Mouse (Mus musculus) bone marrow, adult 2 months (tissue): Measurements from ENCODE around the gene Gm20547.

Source experiments
- CTCF ChIP-seq: fragments of 200-500 bp; IDR thresholded peaks from 2 replicates; pipeline ENCODE4 v1.5.1; 2011; ENCODE audit warnings: low read length, control low read depth; ENCODE audit not compliant: control insufficient read depth, insufficient read depth
- POLR2A ChIP-seq: fragments of 200-500 bp; IDR thresholded peaks from 2 replicates; pipeline ENCODE4 v1.6.1; 2011; ENCODE audit warnings: low read depth, mild to moderate bottlenecking, control low read depth, low read length, borderline replicate concordance; ENCODE audit not compliant: control insufficient read depth

DNA sequence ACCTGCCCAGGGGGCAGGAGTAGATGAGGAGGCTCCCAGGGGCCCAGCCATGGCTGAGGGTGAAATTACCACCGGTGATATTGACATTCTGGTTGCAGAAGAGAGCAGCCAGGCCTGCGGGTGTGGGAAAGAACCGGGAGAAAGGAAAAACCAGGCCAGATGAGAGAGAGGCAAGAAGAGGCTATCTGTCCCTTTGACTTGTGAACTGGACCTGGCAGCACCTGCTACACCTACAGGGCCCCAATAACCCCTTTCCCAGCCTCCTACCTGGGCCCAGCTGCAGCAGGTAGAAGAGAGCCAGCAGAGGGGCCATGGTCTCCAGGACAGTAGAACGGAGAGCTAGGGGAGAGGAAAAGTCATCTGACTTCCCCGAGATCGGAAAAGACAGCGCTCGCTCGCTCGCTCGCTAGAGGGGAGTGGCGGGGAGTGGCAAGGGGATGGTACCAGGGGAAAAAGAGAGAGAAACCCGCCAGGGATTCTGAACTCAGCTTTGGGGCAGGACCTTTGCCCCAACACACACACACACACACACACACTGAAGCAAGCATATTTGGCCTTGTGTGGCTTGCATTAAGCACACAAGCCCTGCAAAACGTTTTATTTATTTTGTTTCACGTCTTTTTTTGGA lies at the start of gene Gm20547:
- TF ChIP-seq CTCF (no peak), POLR2A (no peak)
